Mouse (Mus musculus) cerebellum, adult 9-10 months (tissue): ENCODE data around the gene Necap1.

Source experiments
- DNase-seq: peaks from one replicate; pipeline ENCODE4 v3.0.0; 2022

Gene Necap1

DNA sequence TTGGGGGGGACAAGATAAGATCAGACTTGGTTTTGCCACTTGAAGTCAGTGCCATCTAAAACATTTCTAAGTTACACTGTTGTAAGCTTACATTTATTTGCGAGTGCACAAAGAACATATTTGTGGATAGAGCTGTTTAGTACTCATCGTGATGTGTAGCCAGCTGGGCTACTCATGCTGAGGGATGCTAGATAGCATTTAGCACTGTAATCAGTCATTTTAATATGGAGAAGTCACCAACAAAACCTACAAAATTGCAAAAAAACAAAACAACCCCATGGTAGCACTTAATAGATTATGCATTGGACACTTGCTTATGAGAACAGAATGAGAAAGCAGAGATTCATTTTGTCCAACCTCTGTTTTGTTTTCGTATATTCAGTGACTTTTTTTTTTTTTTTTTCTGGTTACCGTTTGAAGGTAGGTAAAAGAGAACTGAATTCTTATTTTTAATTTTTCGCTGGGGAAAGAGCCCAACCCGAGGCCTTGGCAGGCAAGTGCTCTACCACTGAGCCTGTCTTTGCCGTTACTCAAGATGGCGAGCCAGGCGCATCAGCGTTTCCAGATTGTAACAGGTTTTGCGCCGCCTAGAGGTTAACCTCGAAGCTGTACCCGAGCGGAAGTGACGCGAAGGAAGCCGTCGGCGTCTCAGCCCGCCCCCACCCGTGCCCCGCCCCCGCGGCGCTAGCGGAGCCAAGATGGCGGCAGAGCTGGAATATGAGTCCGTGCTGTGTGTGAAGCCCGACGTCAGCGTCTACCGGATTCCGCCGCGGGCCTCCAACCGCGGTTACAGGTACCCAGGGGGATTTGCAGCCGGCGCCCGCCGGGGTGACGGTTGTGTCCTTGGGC is at the start of gene Necap1:
Gene Necap1 (plus strand): TSS at position 604 of the 849 bp plus-strand sequence.
- DNase-seq = peak; percentile 99

DNA sequence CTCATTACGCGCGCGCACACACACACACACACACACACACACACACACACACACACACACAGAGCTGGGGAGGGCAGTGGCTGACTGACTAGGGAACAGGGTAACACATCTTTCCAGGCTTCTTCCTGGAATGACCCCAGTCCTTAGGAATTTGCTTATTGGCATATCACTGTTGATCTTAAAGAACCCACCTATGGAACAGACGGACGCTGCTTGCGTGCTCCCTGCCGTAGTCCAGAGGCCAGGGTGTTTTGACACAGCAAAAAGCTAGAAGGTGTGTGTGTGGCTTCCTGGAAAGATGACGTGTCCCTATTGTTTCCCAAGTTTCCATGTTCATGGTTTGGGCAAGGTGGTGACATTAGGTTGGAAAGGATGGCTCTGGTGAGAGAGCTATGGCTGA is 49.1 kb upstream of the Necap1 start:
- DNase-seq = peak; percentile 30

DNA sequence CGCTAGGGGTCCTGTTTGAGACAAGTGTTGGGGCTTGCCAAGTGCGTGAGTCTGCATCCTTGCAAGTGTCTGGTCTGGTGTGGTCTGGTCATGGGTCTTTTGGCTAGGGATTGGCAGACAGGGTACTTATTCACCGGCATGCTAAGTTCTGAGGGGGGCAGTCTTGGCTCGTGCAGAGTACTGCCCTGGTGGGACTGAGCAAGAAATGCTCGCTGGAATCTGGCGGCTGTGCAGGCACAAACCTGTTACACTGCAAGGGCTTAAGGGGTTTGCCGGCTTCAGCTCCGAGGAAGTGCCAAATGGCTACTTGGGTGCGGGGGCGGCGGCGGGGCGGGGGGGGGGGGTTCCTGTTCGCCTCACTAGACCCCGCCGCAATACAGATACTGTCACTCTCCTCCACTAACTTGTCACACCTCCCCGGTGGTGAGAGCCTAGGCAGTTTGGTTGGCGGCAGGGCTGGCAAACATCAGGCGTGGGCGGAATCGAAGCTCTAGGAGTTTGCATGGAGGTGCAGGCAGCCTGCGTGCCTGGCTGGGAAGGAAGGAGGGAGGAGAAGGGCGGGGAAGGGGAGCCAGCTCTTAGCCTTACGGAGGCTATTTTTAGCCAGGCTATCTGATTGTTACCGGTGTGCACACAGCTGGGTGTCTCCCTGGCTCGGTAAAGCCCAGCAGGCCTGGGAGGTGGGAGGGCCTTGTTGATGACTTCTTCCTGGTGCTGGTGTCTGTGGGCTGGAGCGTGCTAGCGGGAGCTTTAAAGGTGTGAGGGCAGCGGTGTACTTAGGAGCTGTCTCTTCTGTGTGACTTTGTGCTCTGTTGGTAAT is 48.1 kb upstream of the Necap1 start:
- DNase-seq = peak; percentile 79

DNA sequence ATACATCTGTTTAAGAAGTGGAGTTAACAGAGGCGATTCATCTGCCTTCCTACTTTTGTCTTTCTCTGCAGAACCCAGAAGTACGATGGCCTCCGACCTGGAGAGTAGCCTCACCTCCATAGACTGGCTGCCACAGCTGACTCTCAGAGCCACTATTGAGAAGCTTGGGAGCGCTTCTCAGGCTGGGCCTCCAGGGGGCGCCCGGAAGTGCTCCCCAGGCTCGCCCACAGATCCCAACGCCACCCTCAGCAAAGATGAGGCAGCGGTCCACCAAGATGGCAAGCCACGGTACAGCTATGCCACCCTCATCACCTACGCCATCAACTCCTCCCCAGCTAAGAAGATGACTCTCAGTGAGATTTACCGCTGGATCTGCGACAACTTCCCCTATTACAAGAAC is 46.2 kb upstream of the Necap1 start:
- peak; percentile 41 for DNase-seq

DNA sequence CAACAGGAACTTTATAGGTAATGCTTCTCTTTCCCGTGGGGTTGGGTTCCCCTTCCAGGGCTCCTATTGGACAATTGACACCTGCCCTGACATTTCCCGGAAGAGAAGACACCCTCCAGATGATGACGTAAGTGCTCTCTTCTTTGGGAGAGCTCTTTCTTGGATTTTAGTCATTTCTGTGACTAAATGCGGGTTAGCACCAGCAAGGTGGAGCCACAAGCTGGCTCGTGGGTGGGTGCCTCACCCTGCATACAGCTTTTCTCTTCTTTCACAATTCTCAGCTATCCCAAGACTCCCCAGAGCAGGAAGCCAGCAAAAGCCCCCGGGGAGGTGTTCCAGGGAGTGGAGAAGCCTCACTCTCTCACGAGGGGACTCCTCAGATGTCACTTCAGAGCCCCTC is 41.4 kb upstream of the Necap1 start:
- DNase-seq = no peak

DNA sequence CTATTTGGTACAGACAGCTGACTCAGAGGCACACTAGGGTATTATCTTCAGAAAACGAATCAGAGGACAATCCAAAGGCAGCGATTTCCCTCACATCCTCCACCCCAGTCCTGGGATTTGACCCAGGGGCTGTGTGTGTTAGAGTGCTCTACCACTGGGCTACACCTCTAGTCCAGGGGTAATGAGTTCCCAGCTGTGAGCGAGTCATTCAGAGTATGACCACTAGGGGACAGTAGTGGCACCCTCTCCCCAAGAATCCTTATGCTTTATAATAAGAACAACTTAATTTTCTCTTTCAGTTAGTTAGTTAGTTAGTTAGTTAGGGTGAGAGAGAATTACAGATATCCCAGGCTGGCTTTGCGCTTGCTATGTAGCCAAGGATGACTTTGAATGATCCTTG is 39.9 kb upstream of the Necap1 start:
- DNase-seq = peak; percentile 52

DNA sequence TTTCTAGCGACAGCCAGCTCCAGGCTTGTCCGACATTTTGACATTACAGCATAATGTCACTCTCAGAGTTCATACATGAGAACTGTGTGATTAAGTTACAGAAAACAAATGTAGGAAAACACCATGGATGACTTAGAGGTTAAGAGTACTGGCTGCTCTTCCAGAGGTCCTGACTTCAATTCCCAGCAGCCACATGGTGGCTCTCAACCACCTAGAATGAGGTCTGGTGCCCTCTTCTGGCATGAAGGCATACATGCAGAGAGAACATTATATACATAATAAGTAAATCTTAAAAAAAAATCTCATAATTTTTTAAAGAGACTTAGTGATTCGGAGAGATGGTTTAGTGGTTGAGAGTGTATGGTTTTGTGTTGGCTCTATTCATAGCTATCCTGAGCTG is 37.3 kb upstream of the Necap1 start:
- no peak for DNase-seq

DNA sequence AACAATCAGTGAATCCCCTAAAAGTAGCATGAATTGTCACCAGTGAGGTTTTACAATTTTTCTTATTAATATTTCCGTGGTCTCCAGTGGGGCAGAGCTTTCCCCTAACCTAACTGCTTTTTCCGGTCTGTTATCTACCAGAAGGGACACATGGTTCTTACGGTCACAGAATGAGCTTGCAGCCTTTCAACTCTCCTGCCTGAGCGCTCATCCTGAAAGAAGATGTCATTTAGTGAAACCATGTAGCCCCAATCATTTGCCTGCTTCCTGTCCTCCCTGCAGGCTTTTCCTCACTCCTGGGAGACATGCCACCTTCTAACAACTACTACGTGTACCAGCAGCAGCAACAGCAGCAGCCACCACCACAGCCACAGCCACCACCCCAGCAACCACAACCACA is 36.7 kb upstream of the Necap1 start:
- no peak for DNase-seq

DNA sequence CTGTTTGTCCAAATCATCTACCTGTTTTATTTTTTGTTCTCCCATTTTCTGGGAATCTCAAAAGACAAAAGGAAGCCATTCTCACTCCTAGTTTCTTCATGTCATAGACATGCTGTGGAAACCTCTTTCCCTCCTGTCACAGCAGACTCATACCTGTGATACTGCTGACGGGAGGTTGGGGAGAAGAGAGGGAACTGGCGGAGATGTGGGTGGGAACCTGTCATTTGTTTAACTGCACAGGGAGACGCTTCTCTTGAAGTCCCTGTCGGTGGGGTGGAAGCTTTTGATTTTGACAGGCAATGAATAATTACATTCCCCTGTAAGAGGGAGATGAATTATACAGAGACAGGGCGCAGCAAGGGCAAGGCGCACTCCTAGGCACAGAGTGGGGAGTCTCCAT is 30.5 kb upstream of the Necap1 start:
- no peak for DNase-seq

DNA sequence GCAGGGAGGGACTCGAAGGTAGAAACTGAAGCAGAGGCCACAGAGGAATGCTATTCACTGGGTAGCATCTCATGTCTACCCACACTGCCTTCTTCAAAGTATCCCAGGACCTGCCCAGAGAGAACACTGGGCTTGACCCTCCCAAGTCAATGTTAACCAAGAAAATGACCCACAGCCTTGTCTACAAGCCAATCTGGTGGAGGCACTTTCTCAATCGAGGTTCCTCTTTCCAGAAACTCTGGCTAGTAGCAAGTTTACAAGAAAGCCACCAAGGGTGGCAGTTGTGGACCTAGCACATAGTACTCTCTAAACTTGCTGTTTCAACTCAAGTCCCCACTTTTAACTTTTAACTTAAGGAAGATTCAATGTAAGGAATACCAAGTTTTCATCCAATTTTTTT is 21.6 kb upstream of the Necap1 start:
- no peak for DNase-seq

DNA sequence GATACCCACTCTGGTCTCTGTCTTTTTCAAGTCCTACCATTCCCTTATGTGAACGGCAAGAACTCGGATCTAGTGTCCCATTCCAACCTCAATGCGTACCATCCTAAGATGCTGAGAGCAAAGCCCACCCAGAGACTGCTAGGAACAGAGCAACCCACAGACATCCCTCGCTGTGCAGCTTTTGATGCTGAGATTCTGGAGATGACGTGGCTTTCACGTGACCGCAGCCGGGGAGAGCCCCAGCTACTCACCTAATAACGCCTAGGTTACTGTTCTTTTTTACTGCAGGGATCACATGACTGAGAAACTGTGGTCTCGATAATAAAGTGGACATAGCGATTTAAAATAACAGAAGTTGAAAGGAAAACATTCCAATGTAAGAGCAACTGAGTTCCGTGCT is 19.7 kb upstream of the Necap1 start:
- DNase-seq = no peak

DNA sequence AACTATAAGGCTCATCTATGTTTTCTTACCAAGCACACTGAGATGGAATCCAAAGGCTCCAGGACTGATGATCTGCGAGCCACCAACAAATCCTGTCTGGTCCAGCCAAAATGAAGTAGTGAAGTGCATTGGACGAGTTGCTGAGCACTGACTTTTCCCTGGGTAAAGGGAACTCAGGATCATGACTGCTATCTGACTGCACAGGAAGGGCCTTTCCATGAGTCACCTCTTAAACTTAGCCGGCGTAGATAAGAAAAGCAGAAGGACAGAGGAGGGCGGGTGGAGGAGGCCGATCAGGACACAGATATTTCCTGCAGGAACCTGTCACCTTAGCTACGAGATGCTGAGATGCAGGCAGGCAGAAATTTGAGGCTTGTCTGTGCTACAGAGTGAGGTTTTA is 18.3 kb upstream of the Necap1 start, which contains the start of gene C3ar1:
Gene C3ar1 (minus strand): TSS at position 207 of the 400 bp plus-strand sequence.
- no peak for DNase-seq

DNA sequence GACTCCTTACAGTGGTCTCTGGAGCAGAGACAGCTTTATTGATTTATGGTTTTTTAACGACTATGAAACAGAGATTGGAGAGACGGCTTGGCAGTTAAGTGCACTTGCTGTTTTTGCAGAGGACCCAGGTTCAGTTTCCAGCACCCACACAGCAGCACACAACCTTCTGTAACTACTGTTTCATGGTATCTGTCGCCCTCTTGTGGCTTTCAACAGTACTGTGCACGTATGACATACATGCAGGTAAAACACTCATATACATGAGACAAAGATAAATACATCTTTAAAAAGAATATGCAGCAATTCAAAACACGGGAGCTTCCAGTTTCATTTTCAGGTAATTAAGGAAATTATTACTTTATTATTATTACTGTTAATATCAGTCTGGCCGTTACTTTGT is 11.8 kb upstream of the Necap1 start:
- DNase-seq = no peak

DNA sequence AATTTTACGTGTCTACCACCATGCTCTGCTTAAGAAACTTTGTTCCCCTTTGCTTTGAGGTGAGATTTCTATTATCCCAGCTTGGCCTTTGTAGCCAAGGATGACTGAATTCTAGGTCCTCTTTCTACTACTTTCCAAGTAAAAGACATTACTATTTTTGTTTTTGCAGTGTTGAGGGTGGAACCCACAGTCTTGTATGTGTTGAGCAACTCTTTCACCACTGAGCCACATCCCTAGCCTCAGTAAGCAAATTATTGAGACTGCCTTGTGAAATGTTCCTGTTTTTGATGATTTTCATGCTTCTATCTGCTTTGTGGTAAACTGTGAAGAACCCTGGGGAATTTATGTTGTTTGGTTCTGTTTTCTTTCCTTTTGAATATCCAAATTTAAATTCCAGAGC is 11.4 kb upstream of the Necap1 start:
- no peak for DNase-seq

DNA sequence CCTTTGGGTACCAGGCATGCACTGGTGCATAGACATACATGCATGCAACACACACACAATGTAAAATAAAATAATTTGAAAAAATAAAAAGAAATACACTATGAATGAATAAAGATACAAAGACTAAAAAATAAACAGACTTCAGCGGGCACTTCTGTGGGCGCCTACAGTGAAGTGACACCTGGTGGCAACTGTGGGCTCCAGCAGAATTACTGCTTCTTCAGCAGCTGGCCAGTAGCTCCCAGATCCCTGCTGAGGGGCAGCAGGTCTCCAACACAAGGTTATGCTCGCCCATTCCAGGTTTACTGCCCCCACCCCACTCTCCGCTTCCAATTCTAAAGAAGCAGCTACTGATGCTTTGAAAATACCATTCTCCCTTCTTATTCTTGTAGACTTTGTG is 6.4 kb upstream of the Necap1 start:
- DNase-seq = no peak

DNA sequence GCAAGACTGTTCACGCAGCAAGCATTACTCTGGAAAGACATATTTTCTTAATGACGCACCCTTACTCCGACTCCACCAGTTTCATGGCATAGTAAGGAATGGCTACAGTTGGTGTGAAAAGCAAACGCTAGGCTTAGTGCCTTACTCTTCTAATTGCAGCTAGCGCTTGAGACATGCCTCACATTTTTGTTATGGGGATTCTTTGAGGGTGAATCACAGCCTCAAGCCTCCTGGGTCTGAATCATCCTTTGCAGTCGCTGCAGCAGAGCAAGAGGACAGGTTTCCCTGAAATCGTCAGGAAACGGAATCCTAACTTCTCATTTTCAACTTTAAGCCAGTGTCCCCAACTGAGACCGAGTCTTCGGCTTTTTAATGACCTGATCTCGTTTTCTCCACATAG is 4.4 kb upstream of the Necap1 start:
- no peak for DNase-seq

DNA sequence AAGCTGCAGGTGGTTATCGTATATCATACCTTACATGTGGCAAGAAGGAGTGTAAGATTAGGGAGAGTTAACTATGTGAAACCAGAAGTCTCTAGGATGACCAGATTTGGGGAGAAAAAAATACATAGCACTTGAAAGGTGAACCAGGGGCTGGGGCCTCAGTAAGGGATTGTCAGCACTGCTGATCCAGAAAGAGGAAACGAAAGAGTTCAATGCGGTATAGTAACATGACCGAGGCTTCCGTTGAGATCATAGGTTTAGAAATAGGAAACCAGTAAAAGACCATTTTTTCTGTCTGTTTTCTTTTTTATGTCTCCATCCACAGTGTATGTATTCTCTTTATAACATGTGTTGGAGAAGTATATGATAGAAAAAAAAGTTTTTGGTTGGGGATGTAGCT is 1.5 kb upstream of the Necap1 start:
- DNase-seq = no peak

DNA sequence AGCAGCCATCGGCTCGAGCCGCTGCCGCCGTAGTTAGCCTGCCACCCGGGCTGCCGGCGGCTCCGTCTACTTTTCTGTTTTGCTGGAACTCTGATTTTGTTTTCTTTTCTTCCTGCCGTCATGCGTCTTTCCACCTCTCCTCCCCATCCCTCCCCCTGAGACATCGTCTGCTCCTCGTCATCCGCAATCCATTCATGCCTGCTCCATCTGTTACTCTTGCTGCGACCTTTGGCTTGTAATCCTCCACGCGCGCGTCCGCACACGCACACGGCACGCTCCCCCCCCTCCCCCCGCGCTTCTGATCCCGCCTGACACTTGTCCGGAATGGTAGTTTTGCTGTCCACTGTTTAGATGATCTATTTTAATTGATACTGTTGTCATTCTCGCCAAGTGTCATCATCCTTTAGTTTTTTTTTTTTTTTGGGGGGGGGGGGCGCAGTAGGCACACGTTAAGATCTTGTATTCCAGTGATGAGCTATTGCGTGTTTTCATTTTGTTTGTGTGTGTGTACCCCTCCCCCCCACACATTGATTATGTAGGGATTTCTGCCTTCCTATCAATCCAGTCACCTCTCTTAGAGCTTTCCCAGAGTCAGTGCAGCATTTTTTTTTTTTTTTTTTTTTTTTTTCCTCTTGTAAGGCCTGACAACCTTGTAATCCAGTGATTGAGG is 581 bp downstream of the Necap1 start:
- peak; percentile 82 for DNase-seq

DNA sequence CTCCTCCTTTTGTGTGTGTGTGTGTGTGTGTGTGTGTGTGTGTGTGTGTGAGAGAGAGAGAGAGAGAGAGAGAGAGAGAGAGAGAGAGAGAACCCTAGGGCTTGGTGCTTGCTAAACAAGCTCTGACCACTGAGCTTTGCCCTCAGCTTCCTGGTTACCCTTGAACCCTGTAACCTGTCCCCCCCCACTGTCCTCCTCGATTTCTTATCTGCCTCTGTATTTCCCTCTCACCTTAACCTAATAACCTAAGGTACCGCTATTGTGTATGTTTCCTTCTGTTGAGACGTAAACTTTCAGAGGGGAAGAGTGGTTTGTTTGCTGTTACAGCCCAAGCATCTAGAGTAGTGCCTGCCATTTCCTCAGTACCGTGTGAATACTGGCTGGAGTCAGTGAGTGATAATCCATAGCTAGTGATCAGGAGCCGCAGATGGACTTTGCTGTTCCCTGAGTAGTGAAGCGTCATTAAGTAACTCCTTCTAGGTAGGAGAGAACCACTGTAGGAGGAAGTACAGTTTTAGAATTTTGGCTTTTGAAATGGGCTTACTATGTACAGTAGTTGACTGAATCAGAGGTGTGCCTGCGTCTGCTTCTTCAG is 5.0 kb downstream of the Necap1 start:
- no peak for DNase-seq

DNA sequence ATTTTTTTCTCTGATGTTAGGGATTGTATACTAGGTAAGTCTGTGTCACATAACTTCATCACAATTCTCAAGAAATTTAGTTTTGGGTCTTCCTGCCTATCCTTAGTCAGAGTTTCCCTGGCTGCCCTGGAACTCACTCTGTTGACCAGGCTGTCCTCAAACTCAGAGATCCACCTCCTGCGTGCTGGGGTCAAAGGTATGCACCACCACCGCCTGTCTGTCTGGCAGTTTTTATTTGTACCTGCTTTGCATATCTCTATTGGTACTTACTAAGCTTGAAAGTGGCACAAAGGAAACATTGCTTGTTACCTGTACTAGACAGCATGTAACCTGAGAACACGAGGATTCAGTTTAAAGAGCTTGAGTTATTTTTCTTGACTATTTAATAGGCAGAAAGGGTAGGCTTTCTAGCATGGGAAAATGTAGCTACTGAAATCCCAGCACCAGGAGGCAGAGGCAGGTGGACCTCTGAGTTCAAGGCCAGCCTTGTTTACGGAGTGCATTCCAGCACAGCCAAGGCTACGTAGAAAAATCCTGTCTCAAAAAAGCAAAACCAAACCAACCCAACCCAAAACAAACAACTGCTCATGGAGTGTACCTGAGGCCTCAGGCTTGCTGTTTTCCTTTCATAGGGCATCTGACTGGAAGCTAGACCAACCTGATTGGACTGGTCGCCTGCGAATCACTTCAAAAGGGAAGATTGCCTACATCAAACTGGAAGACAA is 5.7 kb downstream of the Necap1 start:
- DNase-seq = no peak

DNA sequence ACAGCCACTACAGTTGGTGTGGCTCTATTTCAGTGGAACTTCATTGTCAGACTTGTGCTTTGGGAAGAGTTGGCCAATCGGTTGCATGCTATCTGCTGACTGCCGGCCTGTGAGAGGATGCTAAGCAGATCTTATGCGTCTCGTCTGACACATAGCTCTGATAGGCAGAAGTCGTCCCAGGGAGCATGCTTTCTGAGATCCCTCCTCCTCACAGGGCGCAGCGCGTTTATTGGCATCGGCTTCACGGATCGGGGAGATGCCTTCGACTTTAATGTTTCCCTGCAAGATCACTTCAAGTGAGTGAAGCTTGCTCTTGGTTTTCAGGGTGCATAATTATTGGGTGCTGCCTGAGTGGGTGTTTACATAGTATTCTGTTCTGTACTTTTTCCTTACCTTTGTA is 7.0 kb downstream of the Necap1 start:
- no peak for DNase-seq

DNA sequence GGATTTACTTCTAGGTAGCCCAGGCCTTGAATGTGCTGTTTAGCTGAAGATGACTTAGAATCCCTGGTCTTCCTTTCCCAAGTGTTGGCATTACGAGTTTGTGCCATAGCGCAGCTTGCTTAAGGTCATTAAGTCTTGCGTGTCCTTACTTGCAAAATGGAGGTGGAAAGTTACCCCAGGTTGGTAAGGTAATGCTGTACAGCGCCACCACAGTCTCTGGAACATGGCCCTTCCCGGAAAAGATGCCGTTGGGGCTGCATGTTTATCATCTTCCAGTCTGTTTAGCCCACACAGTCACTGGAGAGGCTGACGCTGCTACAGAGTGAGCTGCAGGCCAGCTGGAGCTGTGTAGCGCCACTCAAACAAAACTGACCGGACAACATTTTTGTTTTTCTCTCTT is 9.3 kb downstream of the Necap1 start:
- DNase-seq = no peak

DNA sequence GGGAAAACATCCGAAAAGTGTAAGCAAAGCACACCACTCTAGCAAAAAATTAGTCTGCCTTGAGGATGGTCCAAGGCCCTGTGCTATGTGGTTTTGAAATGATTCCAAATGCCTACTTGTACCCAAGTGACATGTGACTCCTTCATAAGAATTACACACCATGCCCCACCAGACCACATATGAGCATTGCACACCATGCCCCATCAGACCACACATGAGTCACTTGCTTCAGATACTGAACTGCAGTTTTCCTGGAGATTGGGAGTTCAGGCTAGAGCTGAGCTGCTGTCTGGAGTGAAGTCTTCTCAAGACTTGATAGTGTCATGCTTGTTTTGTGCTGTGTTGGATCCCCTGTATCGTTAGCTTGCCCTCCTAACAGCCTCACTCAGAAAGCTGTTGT is 15.3 kb downstream of the Necap1 start:
- no peak for DNase-seq
